8 mouse cellular contexts compared by ENCODE assay signal in the genomic region with DNA sequence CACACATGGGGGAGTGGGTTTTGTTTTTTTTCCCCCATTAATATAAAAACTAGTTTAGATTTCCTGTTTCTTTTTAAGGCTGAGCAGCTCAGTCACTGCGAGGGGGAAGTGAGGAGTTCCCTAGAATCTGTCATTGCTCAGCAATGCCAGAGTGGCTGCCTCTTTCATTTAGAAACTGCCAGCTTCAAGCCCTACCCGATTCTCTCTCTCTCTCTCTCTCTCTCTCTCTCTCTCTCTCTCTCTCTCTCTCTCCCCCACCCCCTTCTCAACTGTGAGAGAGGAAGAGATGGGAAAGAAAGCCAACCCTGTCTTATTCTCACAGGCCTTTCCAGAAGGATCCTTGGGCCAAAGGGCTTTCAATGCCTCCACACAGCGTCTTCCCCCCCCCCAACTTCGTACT. TPM values are rescaled to one million over a fixed set of nuclear protein-coding genes. Genes with fewer than 3 reads are reported as not detected.
DNase-seq lines count a peak whose midpoint lies in the region; ATAC-seq lines count a peak whose summit lies in the region.

No protein-coding gene starts in this region.

- H3K36me3 ChIP-seq in heart, embryonic 11.5 days (ENCODE audit: control insufficient read depth, insufficient read depth, low read length): no peaks in the 10 kb centered on the region
- no peaks in the 10 kb centered on the region for H3K36me3 ChIP-seq in forebrain, embryonic 14.5 days (ENCODE audit: control insufficient read depth, insufficient read depth, low read length)
- H3K36me3 ChIP-seq in liver, embryonic 15.5 days (replicated peaks): no peaks in the 10 kb centered on the region

- H3K9me3 ChIP-seq in heart, embryonic 11.5 days (replicated peaks; ENCODE audit: control insufficient read depth, low read length): no peaks in the 10 kb centered on the region
- no peaks in the 10 kb centered on the region for H3K9me3 ChIP-seq in forebrain, embryonic 14.5 days (replicated peaks; ENCODE audit: control insufficient read depth, low read length)
- H3K9me3 ChIP-seq in liver, embryonic 15.5 days (replicated peaks): no peaks in the 10 kb centered on the region

- intact Hi-C loops in left cerebral cortex, postnatal 36 days (cut with DNase I): loop anchor here (5.0 kb wide), 2 partner anchors 70 to 75 kb away; no protein-coding TSS in a partner anchor

- peak overlapping the region; percentile 82 for H3K9ac ChIP-seq in heart, embryonic 11.5 days (ENCODE audit: low read depth, low read length)
- peak overlapping the region; percentile 85 for H3K9ac ChIP-seq in forebrain, embryonic 14.5 days (ENCODE audit: low read length)
- peak overlapping the region; percentile 95 for H3K9ac ChIP-seq in liver, embryonic 15.5 days

- no peaks in the 10 kb centered on the region for H3K27me3 ChIP-seq in heart, embryonic 11.5 days (ENCODE audit: control insufficient read depth, insufficient read depth, low read length)
- no peaks in the 10 kb centered on the region for H3K27me3 ChIP-seq in forebrain, embryonic 14.5 days (replicated peaks; ENCODE audit: control insufficient read depth, insufficient read depth, low read length)
- H3K27me3 ChIP-seq in liver, embryonic 15.5 days: peaks cover 14% of the 10 kb centered on the region

- H3K4me3 ChIP-seq in heart, embryonic 11.5 days (ENCODE audit: low read depth, low read length): peak overlapping the region; percentile 73
- peak overlapping the region; percentile 68 for H3K4me3 ChIP-seq in forebrain, embryonic 14.5 days (ENCODE audit: low read depth, low read length)
- H3K4me3 ChIP-seq in liver, embryonic 15.5 days (replicated peaks): peak overlapping the region; percentile 97

- H3K4me2 ChIP-seq in heart, embryonic 11.5 days: peak overlapping the region; percentile 97
- peak overlapping the region; percentile 82 for H3K4me2 ChIP-seq in forebrain, embryonic 14.5 days (ENCODE audit: low read length)
- peak overlapping the region; percentile 91 for H3K4me2 ChIP-seq in liver, embryonic 15.5 days

- no peak for ATAC-seq in heart, embryonic 11.5 days (replicated peaks; ENCODE audit: insufficient number of reproducible peaks, low FRiP score, low TSS enrichment)
- no peak for ATAC-seq in forebrain, embryonic 14.5 days
- ATAC-seq in liver, embryonic 15.5 days (ENCODE audit: insufficient read depth): no peak

- peaks cover 28% of the 10 kb centered on the region for H3K4me1 ChIP-seq in heart, embryonic 11.5 days (ENCODE audit: control insufficient read depth, insufficient read depth, low read length)
- H3K4me1 ChIP-seq in forebrain, embryonic 14.5 days (ENCODE audit: control insufficient read depth, insufficient read depth, low read length): peaks cover 14% of the 10 kb centered on the region; the same call in 1 of the 2 replicates
- peaks cover 70% of the 10 kb centered on the region for H3K4me1 ChIP-seq in liver, embryonic 15.5 days (replicated peaks)

- 3% methylated on average over 4 of the region's 4 CpGs for WGBS in heart, embryonic 11.5 days (ENCODE audit: insufficient replicate concordance)
- 0% methylated on average over 4 of the region's 4 CpGs for WGBS in forebrain, embryonic 14.5 days
- 0% methylated on average over 4 of the region's 4 CpGs for WGBS in liver, embryonic 15.5 days (ENCODE audit: insufficient replicate concordance)

- DNase-seq in heart, adult 8-10 months (ENCODE audit: low spot score): no peak
- DNase-seq in CD4-positive helper T cell, adult 2 months (ENCODE audit: low read depth, low spot score): peak; percentile 68
- peak; percentile 67 for DNase-seq in forebrain, embryonic 14.5 days (ENCODE audit: low spot score)
- DNase-seq in adrenal gland, adult 2 months: no peak
- DNase-seq in left cerebral cortex, postnatal 36 days (ENCODE audit: low spot score in 2 of 2): no peak
- no peak for DNase-seq in left cerebral cortex, adult 8-10 months (ENCODE audit: low spot score in 2 of 2)

- H3K27ac ChIP-seq in heart, embryonic 11.5 days (ENCODE audit: low read depth, low read length): no peak overlapping the region
- peak overlapping the region; percentile 48; the same call in 1 of the 2 replicates for H3K27ac ChIP-seq in forebrain, embryonic 14.5 days (ENCODE audit: low read depth, low read length)
- peak overlapping the region; percentile 87 for H3K27ac ChIP-seq in liver, embryonic 15.5 days (replicated peaks)

RNA-seq across cellular contexts. Expression of a gene that starts 1.3 kb away (rescaled TPM):
- 7.0 and 10.1 TPM in 2 replicates for polyA plus RNA-seq in heart, embryonic 11.5 days (2014; fragmentation: Nextera tagmentation; extraction: Ambion mirVana)
- total RNA-seq in heart, adult 8-10 months (2022): 1 to 10 TPM; 4.2 to 5.4 (median 4.8) TPM
- 28.4 and 34.4 TPM in 2 replicates for polyA plus RNA-seq in forebrain, embryonic 14.5 days (2014; fragmentation: Nextera tagmentation; extraction: Ambion mirVana)
- 13.7 TPM in 2 replicates for polyA plus RNA-seq in liver, embryonic 15.5 days (2015; fragmentation: Nextera tagmentation; extraction: Ambion mirVana)
- 10 to 100 TPM; 11.2 to 18.2 TPM for total RNA-seq in adrenal gland, adult 2 months (2021)
- polyA plus RNA-seq in adrenal gland, adult 2 months (2012; rRNA removed): 35.4 and 37.9 TPM in 2 replicates
- 100 to 1,000 TPM; 104 to 114 TPM for total RNA-seq in left cerebral cortex, postnatal 36 days (2021)
- total RNA-seq in left cerebral cortex, adult 8-10 months (2022): 10 to 100 TPM; 91.7 to 98.3 (median 95.8) TPM

Comparison
In these comparisons a context has a peak if more than half of its experiments do, and no peak if none do; other contexts are left out.
1. DNase-seq: peak in CD4-positive helper T cell, adult 2 months (single experiment) and forebrain, embryonic 14.5 days (single experiment); none in heart, adult 8-10 months (single experiment), adrenal gland, adult 2 months (single experiment), left cerebral cortex, postnatal 36 days (0 of 2) and left cerebral cortex, adult 8-10 months (0 of 2).
2. RNA of a gene that starts 1.3 kb away (total RNA-seq): 104 to 114 TPM in left cerebral cortex, postnatal 36 days and 91.7 to 98.3 TPM in left cerebral cortex, adult 8-10 months; 11.2 to 18.2 TPM in adrenal gland, adult 2 months and 4.2 to 5.4 TPM in heart, adult 8-10 months; every median in the first group is over 4 times any median in the second.
3. Peak in every context shown above with its lines, with median percentiles within 50 percentile points of each other: H3K4me2 ChIP-seq, H3K4me3 ChIP-seq and H3K9ac ChIP-seq.